Mouse (Mus musculus) frontal cortex, adult 2 months (tissue): ENCODE data around the gene Guk1. TPM values are rescaled to one million over a fixed set of nuclear protein-coding genes. Genes with fewer than 3 reads are reported as not detected.

ENCODE experiments used
- DNase-seq, 2 experiments: peaks; one replicate each; pipeline ENCODE4 v3.0.0; 2022; ENCODE audit warnings: low spot score in 1 of 2; ENCODE audit errors: extremely low spot score in 1 of 2
- polyA plus RNA-seq: library from polyadenylated mRNA; depleted of rRNA; stranded (reverse); fragments of >200 nt; gene quantifications from 2 replicates; pipeline ENCODE4 v1.2.3, GENCODE M21; 2012; rRNA removed

Gene Guk1
- polyA plus RNA-seq: 232 and 250 TPM in 2 replicates

GRCm38 (mm10) chr11:59192059-59192386, at the start of gene Guk1:
Gene Guk1 (minus strand): TSS chr11:59192212.
- DNase-seq: no peak

- DNase-seq: no peak
Measured at GRCm38 (mm10) chr11:59239796-59240195, 47.8 kb upstream of the Guk1 start.

GRCm38 (mm10) chr11:59239428-59239785, 47.4 kb upstream of the Guk1 start:
- DNase-seq: no peak

GRCm38 (mm10) chr11:59238525-59239427, 46.8 kb upstream of the Guk1 start:
- DNase-seq: peak in 1 of 2 experiments; percentile 59

GRCm38 (mm10) chr11:59232797-59233196, 40.8 kb upstream of the Guk1 start:
- no peak for DNase-seq

- DNase-seq: peak in 1 of 2 experiments; percentile 68
Measured at GRCm38 (mm10) chr11:59230144-59230760, 38.2 kb upstream of the Guk1 start.

DNA sequence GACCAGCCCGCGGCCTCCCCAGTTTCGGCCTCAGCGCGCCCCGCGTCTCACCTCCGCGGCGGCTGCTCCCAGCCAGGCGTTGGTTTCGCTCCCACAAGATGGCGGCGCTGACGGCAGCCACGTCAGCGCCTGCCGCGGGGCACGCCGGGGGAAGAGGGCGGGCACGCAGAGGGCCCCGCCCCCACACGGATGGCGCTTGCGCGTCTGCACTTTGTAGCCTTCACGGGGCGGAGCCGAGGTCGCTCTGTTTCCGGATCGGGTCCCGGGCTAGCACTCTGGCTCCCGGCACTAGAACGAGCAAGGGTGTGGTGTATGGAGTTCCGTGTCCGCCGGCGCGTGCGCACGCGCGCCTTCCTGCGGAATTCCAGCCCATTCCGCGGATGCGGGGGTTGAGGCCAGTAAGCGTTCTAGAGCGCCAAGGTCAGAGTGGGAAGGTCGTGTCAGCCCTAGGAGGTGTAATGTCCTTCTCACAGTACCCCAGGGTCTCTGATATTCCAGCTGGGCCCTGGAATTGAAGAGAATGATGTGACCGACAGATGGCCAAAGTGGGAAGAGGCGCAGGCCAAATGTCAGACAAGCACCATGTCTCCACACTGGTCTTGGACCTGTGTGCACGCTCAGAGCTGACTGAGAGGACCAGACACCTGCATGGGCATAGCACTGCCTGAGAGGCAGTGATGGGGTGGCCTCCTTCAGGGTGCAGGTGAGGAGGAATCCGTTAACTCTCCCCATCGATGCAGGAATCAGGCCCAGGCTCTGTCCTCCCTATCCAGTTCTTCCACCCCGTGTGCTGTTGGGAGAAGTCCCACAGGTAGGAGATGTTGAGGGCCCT, 36.3 kb upstream of the Guk1 start, which contains the start of gene Arf1:
Arf1 (minus strand) TSS at position 149 of the 832 bp plus-strand sequence.
- DNase-seq: peak; percentile 91 to 97

DNA sequence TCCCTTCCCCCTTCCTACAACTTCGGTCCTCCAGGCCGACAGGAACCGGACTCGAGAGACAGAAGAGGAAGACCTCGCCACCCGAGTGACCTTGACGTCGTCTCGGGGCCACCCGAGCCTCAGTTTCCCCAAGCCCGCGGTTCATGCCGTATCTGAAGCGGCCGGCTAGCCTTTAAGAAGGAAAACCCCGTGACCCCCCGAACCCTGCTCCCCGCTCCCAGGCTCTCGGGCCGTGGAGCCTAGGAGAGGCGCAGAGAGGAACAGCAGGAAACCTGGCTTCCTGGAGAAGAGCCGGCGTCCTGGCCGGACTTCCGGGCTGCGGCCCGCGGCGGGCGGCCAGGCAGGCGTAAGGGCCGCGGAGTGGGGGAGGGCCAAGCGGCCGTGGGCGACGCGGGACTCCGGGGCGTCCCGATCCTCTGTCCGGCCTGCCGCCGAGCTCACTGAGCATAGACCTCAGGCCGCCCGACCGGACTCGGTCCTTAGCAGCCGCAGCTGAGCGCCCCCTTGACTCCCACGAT, 35.7 kb upstream of the Guk1 start:
- no peak for DNase-seq

GRCm38 (mm10) chr11:59226787-59227603, 35.0 kb upstream of the Guk1 start:
- no peak for DNase-seq

GRCm38 (mm10) chr11:59226251-59226650, 34.2 kb upstream of the Guk1 start:
- DNase-seq: no peak

DNA sequence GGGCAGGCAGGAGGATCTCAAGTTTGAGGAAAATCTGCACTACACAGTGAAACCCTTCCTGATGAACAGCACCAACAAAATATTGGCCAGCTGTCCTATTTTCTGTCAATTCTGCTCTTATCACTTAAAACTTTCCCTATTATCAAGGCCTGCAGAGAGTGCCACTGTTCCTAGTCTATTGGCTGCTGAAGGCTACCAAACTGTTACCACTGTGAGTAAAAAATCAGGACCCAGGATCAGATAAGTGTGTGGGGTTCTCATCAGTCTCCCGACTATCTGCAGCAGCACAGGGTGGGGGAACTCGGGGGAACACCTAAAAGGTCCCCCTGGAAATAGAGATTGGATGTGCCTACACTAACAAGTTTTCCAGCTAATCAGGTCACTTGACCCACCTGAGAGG, 33.2 kb upstream of the Guk1 start:
- DNase-seq: no peak

- no peak for DNase-seq
Measured at GRCm38 (mm10) chr11:59224470-59224869, 32.5 kb upstream of the Guk1 start.

DNA sequence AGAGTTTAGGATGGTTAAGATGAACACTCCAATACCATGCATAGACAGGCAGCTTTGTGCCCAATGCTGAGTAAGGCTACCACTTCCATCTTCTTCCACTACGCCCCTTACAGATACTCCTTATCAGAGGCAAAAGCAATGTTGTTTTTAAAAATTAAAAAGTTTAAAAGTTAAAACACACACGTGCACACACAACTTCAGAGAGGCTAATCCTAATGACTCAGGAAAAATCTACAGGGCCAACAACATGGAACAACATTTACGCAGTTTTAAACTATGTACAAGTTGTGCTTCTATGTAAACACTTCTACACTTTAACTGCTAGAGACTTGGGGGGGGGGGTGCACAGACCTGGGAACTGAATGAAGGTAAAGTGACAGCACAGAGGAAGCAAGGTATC, 32.0 kb upstream of the Guk1 start:
- no peak for DNase-seq

GRCm38 (mm10) chr11:59222306-59222705, 30.3 kb upstream of the Guk1 start:
- no peak for DNase-seq

DNA sequence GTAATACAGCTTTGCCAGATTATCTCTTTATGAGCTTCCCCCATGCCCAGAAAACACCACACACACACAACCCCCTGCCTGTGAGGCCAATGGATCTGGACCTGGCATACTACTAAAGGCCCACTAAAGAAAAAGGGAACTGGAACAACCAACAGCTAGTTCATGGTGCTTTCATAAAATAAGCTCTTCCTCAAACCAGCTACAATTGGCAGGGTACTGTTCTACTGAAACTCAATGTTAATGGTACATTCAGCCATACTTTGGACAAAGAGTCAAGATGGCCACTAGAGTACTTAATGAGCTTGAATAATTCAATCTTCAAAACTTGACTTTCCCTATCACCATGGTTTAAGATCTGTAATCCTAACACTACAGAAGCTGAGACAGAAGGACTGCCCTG, 29.6 kb upstream of the Guk1 start:
- no peak for DNase-seq

- DNase-seq: no peak
Measured at GRCm38 (mm10) chr11:59219064-59219463, 27.1 kb upstream of the Guk1 start.

DNA sequence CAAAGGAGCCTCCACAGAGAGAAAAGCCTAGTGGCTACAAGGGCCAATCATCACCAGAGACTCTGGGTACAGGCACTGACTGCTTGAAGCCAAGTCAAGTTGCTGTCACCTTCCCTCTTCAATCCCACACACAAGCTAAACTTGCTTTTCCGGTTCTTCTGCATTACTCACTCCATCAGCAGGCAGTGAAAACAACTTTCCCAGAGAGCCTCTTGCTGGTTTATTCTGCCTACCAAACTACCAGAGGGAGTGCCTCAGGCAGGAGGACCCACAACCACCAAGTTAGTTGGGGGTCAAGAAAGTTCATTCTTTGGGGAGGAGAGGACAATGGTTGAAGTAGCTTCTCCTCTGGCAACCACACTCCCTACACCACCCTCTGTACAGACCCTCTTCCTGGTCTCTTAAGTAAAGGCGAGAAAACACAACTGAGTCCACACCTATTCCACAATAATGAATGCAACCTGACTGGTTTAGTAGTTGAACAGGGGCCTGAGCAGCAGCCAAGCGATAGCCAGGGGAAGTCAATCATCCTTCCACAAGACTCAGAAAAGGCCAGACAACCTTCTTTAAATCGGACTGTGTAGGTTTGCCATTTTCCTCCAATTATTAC, 26.5 kb upstream of the Guk1 start:
- peak in 1 of 2 experiments; percentile 61 for DNase-seq

- peak in 1 of 2 experiments; percentile 60 for DNase-seq
Measured at GRCm38 (mm10) chr11:59216955-59217354, 24.9 kb upstream of the Guk1 start.

- DNase-seq: no peak
Measured at GRCm38 (mm10) chr11:59212892-59213494, 21.0 kb upstream of the Guk1 start.
